Mouse (Mus musculus): Measurements from ENCODE around the gene Otop2. TPM values are rescaled to one million over a fixed set of nuclear protein-coding genes. Genes with fewer than 3 reads are reported as not detected.

The Otop2 gene
- total and polyA plus RNA-seq, 3 experiments = not detected

GRCm38 (mm10) chr11:115370368-115370767, 63.4 kb downstream of the Otop2 start:
- no peak overlapping the region for H3K27ac ChIP-seq (ENCODE audit: insufficient read depth, low read depth)
- H3K9me3 ChIP-seq (replicated peaks; ENCODE audit: low read length) = no peaks in the 10 kb centered on the region
- peaks cover 96% of the 10 kb centered on the region for H3K27me3 ChIP-seq (replicated peaks)
- TF ChIP-seq MXI1 (IDR thresholded peaks at IDR 0.05; ENCODE audit: low read depth, low read length) (no peak), CTCF (conservative IDR thresholded peaks at IDR 0.05 in 1 of 2, IDR thresholded peaks at IDR 0.05 in 1 of 2; ENCODE audit: low read depth in 2 of 2, low read length in 2 of 2) (no peak), MAFK (IDR thresholded peaks at IDR 0.05; ENCODE audit: insufficient replicate concordance, low read length) (no peak), SIN3A (IDR thresholded peaks at IDR 0.05; ENCODE audit: low read length) (no peak), MEF2A (IDR thresholded peaks at IDR 0.05; ENCODE audit: borderline replicate concordance, low read depth, low read length) (no peak), USF1 (IDR thresholded peaks at IDR 0.05; ENCODE audit: low read depth, low read length) (no peak), JUND (conservative IDR thresholded peaks at IDR 0.05; ENCODE audit: low read depth, low read length) (no peak), IRF4 (IDR thresholded peaks at IDR 0.05; ENCODE audit: low read depth, low read length) (no peak), RAD21 (IDR thresholded peaks at IDR 0.05; ENCODE audit: low read depth, low read length) (no peak), MAX (IDR thresholded peaks at IDR 0.05; ENCODE audit: low read length) (no peak), EP300 (IDR thresholded peaks at IDR 0.05; ENCODE audit: low read length) (no peak), E2F4 (IDR thresholded peaks at IDR 0.05; ENCODE audit: insufficient replicate concordance, low read depth, low read length) (no peak), TCF12 (IDR thresholded peaks at IDR 0.05; ENCODE audit: low read depth, low read length) (no peak)
- DNase-seq (ENCODE audit: extremely low read depth) = no peak
- in situ Hi-C loops (cut with MboI; ENCODE audit: low pct_ligation_motif_present, low pct_unique_long_range_greater_than_20kb, low sequenced_read_pairs) (no loop called here), dilution Hi-C loops (cut with MboI; ENCODE audit: extremely low pct_ligation_motif_present, extremely low pct_unique_long_range_greater_than_20kb, low sequenced_read_pairs) (no loop called here)
- no peak overlapping the region for H3K4me2 ChIP-seq (ENCODE audit: insufficient read depth, low read depth, poor library complexity, severe bottlenecking)
- no peak overlapping the region for H3K9ac ChIP-seq (ENCODE audit: insufficient read depth, low read depth)
- H3K4me1 ChIP-seq (ENCODE audit: control insufficient read depth in 1 of 2, insufficient read depth in 2 of 2) = peaks cover 12 to 14% of the 10 kb centered on the region in 2 experiments
- H3K79me2 ChIP-seq (replicated peaks; ENCODE audit: control insufficient read depth, extremely low read depth, insufficient read depth, poor library complexity, severe bottlenecking) = no peaks in the 10 kb centered on the region
- H3K36me3 ChIP-seq (replicated peaks in 1 of 2; ENCODE audit: control insufficient read depth in 1 of 2, insufficient read depth in 1 of 2, low read length in 1 of 2) = no peaks in the 10 kb centered on the region
- H3K4me3 ChIP-seq (replicated peaks in 1 of 3; ENCODE audit: low read depth in 2 of 3, low read length in 2 of 3, poor library complexity in 1 of 3) = no peak overlapping the region

- in situ Hi-C loops (cut with MboI; ENCODE audit: low pct_ligation_motif_present, low pct_unique_long_range_greater_than_20kb, low sequenced_read_pairs) (no loop called here), dilution Hi-C loops (cut with MboI; ENCODE audit: extremely low pct_ligation_motif_present, extremely low pct_unique_long_range_greater_than_20kb, low sequenced_read_pairs) (no loop called here)
- TF ChIP-seq UBTF (IDR thresholded peaks at IDR 0.05; ENCODE audit: low read depth, low read length) (no peak), RCOR1 (conservative IDR thresholded peaks at IDR 0.05; ENCODE audit: low read depth, low read length) (no peak), MAX (IDR thresholded peaks at IDR 0.05; ENCODE audit: low read length) (no peak), TBP (conservative IDR thresholded peaks at IDR 0.05; ENCODE audit: low read depth, low read length) (no peak), KAT2A (IDR thresholded peaks at IDR 0.05; ENCODE audit: insufficient replicate concordance, low read length) (no peak), ELF1 (IDR thresholded peaks at IDR 0.05; ENCODE audit: low read depth, low read length) (no peak), SIN3A (IDR thresholded peaks at IDR 0.05; ENCODE audit: low read length) (no peak), NRF1 (IDR thresholded peaks at IDR 0.05; ENCODE audit: low read depth, low read length) (no peak), USF2 (conservative IDR thresholded peaks at IDR 0.05; ENCODE audit: low read depth, low read length) (no peak), POLR2A (IDR thresholded peaks at IDR 0.05; ENCODE audit: low read depth, low read length) (no peak), CHD1 (IDR thresholded peaks at IDR 0.05; ENCODE audit: low read depth, low read length) (no peak), HCFC1 (IDR thresholded peaks at IDR 0.05; ENCODE audit: low read depth, low read length) (no peak)
- Histone ChIP-seq H3K9me3 (replicated peaks; ENCODE audit: low read length) (no peaks in the 10 kb centered on the region), H3K4me3 (replicated peaks in 1 of 3; ENCODE audit: low read depth in 2 of 3, low read length in 2 of 3, poor library complexity in 1 of 3) (no peak overlapping the region), H3K9ac (ENCODE audit: insufficient read depth, low read depth) (no peak overlapping the region), H3K27ac (ENCODE audit: insufficient read depth, low read depth) (no peak overlapping the region), H3K4me2 (ENCODE audit: insufficient read depth, low read depth, poor library complexity, severe bottlenecking) (no peak overlapping the region), H3K27me3 (replicated peaks) (peaks cover 96% of the 10 kb centered on the region), H3K4me1 (ENCODE audit: control insufficient read depth in 1 of 2, insufficient read depth in 2 of 2) (peaks cover 12 to 14% of the 10 kb centered on the region in 2 experiments), H3K36me3 (replicated peaks in 1 of 2; ENCODE audit: control insufficient read depth in 1 of 2, insufficient read depth in 1 of 2, low read length in 1 of 2) (no peaks in the 10 kb centered on the region), H3K79me2 (replicated peaks; ENCODE audit: control insufficient read depth, extremely low read depth, insufficient read depth, poor library complexity, severe bottlenecking) (no peaks in the 10 kb centered on the region)
- DNase-seq (ENCODE audit: extremely low read depth) = no peak
These were observed 64.4 kb downstream of the Otop2 start for GRCm38 (mm10) chr11:115371354-115371753.

Data from CH12.LX (cell line).